Mouse (Mus musculus): ENCODE data around the gene Lama4.

- TF ChIP-seq POLR2A (IDR thresholded peaks at IDR 0.05; ENCODE audit: control insufficient read depth in 1 of 2, insufficient read depth in 1 of 2, low read depth in 1 of 2, low read length in 2 of 2, poor library complexity in 1 of 2) = no peak
- no peak for TF ChIP-seq EP300 (IDR thresholded peaks at IDR 0.05; ENCODE audit: low read depth in 1 of 2, low read length in 2 of 2)
- TF ChIP-seq USF2 (IDR thresholded peaks at IDR 0.05; ENCODE audit: borderline replicate concordance in 1 of 2, insufficient read depth in 1 of 2, low read depth in 1 of 2, low read length in 2 of 2) = no peak
Measured at GRCm38 (mm10) chr10:38993632-38994424, 28.5 kb downstream of the Lama4 start.

All from MEL (cell line).